Mouse (Mus musculus): ENCODE measurements around the gene Adam3.

Gene Adam3

GRCm38 (mm10) chr8:24725630-24726029 lies at the start of gene Adam3:
Gene Adam3, minus strand, starts transcription at chr8:24725852.
- POLR2A ChIA-PET: no interaction called here
- CTCF ChIA-PET: interaction anchor here in 1 of 4 experiments (0.5 kb wide), 1 partner anchor 503 kb away, joined by 5 read pairs; no protein-coding TSS in a partner anchor

GRCm38 (mm10) chr8:24724886-24725626 lies 596 bp downstream of the Adam3 start:
- POLR2A ChIA-PET: no interaction called here
- CTCF ChIA-PET: no interaction called here
